In genomic region chr5:147442741-147443140, GRCm38 (mm10) we compare ENCODE assay signal across 21 mouse cellular contexts. TPM values are rescaled to one million over a fixed set of nuclear protein-coding genes. Genes with fewer than 3 reads are reported as not detected.
"Had no signal": no experiment of that assay in that cellular context is flagged by ENCODE, and none has a peak within 500 bp of the region (broad histone marks: within the 10 kb centered on the region; RNA-seq: fewer than 3 reads in every experiment).

No protein-coding gene starts in this region.

- H3K27ac ChIP-seq: kidney, postnatal 0 days; layer of hippocampus, adult 2 months; left cerebral cortex, adult 2 months; limb, embryonic 12.5 days; limb, embryonic 15.5 days; macrophage; midbrain, embryonic 12.5 days; neural tube, embryonic 13.5 days had no signal

- H3K27me3 ChIP-seq: limb, embryonic 12.5 days; limb, embryonic 15.5 days; midbrain, embryonic 12.5 days; neural tube, embryonic 13.5 days had no signal

- DNase-seq: kidney, adult 18-20 months; kidney, postnatal 25 days; layer of hippocampus, adult 9-11 months; layer of hippocampus, postnatal 36 days; left cerebral cortex, postnatal 4 days; lung, embryonic 14.5 days; retina, postnatal 1 day; thymus, adult 18-20 months; thymus, postnatal 36 days had no signal

- H3K9ac ChIP-seq: limb, embryonic 12.5 days; limb, embryonic 15.5 days; lung, embryonic 14.5 days; midbrain, embryonic 12.5 days; neural tube, embryonic 13.5 days had no signal

- H3K4me3 ChIP-seq: layer of hippocampus, adult 2 months; left cerebral cortex, adult 2 months; limb, embryonic 12.5 days; limb, embryonic 15.5 days; midbrain, embryonic 12.5 days; myocyte; neural tube, embryonic 13.5 days had no signal

- H3K36me3 ChIP-seq: limb, embryonic 15.5 days; midbrain, embryonic 12.5 days; neural tube, embryonic 13.5 days had no signal

- ATAC-seq: lung, postnatal 0 days; midbrain, embryonic 16.5 days had no signal

- H3K4me2 ChIP-seq: limb, embryonic 12.5 days; limb, embryonic 15.5 days; lung, embryonic 14.5 days; midbrain, embryonic 12.5 days; neural tube, embryonic 13.5 days had no signal

- H3K9me3 ChIP-seq: limb, embryonic 12.5 days; limb, embryonic 15.5 days; midbrain, embryonic 12.5 days; neural tube, embryonic 13.5 days had no signal

- H3K4me1 ChIP-seq: limb, embryonic 15.5 days; midbrain, embryonic 12.5 days had no signal

RNA-seq across cellular contexts. Expression of gene Flt3, which starts 42.5 kb away (rescaled TPM):
- polyA plus RNA-seq: kidney, embryonic 14.5 days had no signal
